Mouse (Mus musculus): ENCODE data around the gene Serhl. TPM values are rescaled to one million over a fixed set of nuclear protein-coding genes. Genes with fewer than 3 reads are reported as not detected.
"Not testable (repeated sequence)": the region's sequence is repeated elsewhere in the genome, so short reads cannot be mapped to it uniquely, and the experiment has no call there.

The Serhl gene
- polyA plus RNA-seq, 1 experiment from 2014 or later: 54.5 TPM

GRCm38 (mm10) chr15:83126582-83126981, 37.3 kb downstream of the Serhl start:
- 93% methylated on average over 9 of the region's 9 CpGs for WGBS
- Histone ChIP-seq H3K9me3 (ENCODE audit: control insufficient read depth, low read length) (no peaks in the 10 kb centered on the region), H3K27me3 (ENCODE audit: control insufficient read depth, insufficient read depth, low read length) (no peaks in the 10 kb centered on the region), H3K4me3 (ENCODE audit: low read length) (no peak overlapping the region), H3K4me2 (replicated peaks; ENCODE audit: low read depth, low read length) (no peak overlapping the region), H3K9ac (ENCODE audit: low read depth, low read length) (no peak overlapping the region), H3K27ac (ENCODE audit: low read depth, low read length) (no peak overlapping the region), H3K4me1 (ENCODE audit: control insufficient read depth, insufficient read depth, low read length) (peaks cover 2% of the 10 kb centered on the region; the same call in 1 of the 2 replicates), H3K36me3 (ENCODE audit: control insufficient read depth, insufficient read depth, low read length) (peaks cover 66% of the 10 kb centered on the region)
- ATAC-seq (ENCODE audit: low FRiP score, low TSS enrichment): no peak

GRCm38 (mm10) chr15:83127037-83127436, 37.7 kb downstream of the Serhl start:
- H3K27ac ChIP-seq (ENCODE audit: low read depth, low read length); H3K4me2 ChIP-seq (replicated peaks; ENCODE audit: low read depth, low read length); H3K9me3 ChIP-seq (ENCODE audit: control insufficient read depth, low read length); H3K4me1 ChIP-seq (ENCODE audit: control insufficient read depth, insufficient read depth, low read length); H3K9ac ChIP-seq (ENCODE audit: low read depth, low read length); H3K27me3 ChIP-seq (ENCODE audit: control insufficient read depth, insufficient read depth, low read length); H3K4me3 ChIP-seq (ENCODE audit: low read length); ATAC-seq (ENCODE audit: low FRiP score, low TSS enrichment): not testable (repeated sequence)
- WGBS: 82% methylated on average over 3 of the region's 3 CpGs
- H3K36me3 ChIP-seq (ENCODE audit: control insufficient read depth, insufficient read depth, low read length): peaks cover 71% of the 10 kb centered on the region

- Histone ChIP-seq H3K36me3 (ENCODE audit: control insufficient read depth, insufficient read depth, low read length) (peaks cover 94% of the 10 kb centered on the region), H3K9ac (ENCODE audit: low read depth, low read length) (no peak overlapping the region), H3K4me2 (replicated peaks; ENCODE audit: low read depth, low read length) (no peak overlapping the region), H3K27me3 (ENCODE audit: control insufficient read depth, insufficient read depth, low read length) (no peaks in the 10 kb centered on the region), H3K27ac (ENCODE audit: low read depth, low read length) (no peak overlapping the region), H3K4me1 (ENCODE audit: control insufficient read depth, insufficient read depth, low read length) (no peaks in the 10 kb centered on the region), H3K4me3 (ENCODE audit: low read length) (no peak overlapping the region), H3K9me3 (ENCODE audit: control insufficient read depth, low read length) (no peaks in the 10 kb centered on the region)
- 94% methylated on average over 7 of the region's 7 CpGs for WGBS
- ATAC-seq (ENCODE audit: low FRiP score, low TSS enrichment): no peak
Measured at GRCm38 (mm10) chr15:83129530-83130231, 40.4 kb downstream of the Serhl start.

GRCm38 (mm10) chr15:83134671-83135070, 45.4 kb downstream of the Serhl start:
- Histone ChIP-seq H3K27ac (ENCODE audit: low read depth, low read length) (no peak overlapping the region), H3K27me3 (ENCODE audit: control insufficient read depth, insufficient read depth, low read length) (no peaks in the 10 kb centered on the region), H3K4me2 (replicated peaks; ENCODE audit: low read depth, low read length) (no peak overlapping the region), H3K9ac (ENCODE audit: low read depth, low read length) (no peak overlapping the region), H3K4me3 (ENCODE audit: low read length) (no peak overlapping the region), H3K9me3 (ENCODE audit: control insufficient read depth, low read length) (no peaks in the 10 kb centered on the region), H3K4me1 (ENCODE audit: control insufficient read depth, insufficient read depth, low read length) (no peaks in the 10 kb centered on the region), H3K36me3 (ENCODE audit: control insufficient read depth, insufficient read depth, low read length) (peaks cover 88% of the 10 kb centered on the region)
- ATAC-seq (ENCODE audit: low FRiP score, low TSS enrichment): no peak
- WGBS: 92% methylated on average over 6 of the region's 6 CpGs

GRCm38 (mm10) chr15:83135654-83136053, 46.3 kb downstream of the Serhl start:
- 97% methylated on average over 2 of the region's 2 CpGs for WGBS
- ATAC-seq (ENCODE audit: low FRiP score, low TSS enrichment): no peak
- peaks cover 79% of the 10 kb centered on the region for H3K36me3 ChIP-seq (ENCODE audit: control insufficient read depth, insufficient read depth, low read length)

GRCm38 (mm10) chr15:83142861-83143260, 53.6 kb downstream of the Serhl start:
- no peak for ATAC-seq (ENCODE audit: low FRiP score, low TSS enrichment)
- WGBS: 70% methylated on average over 5 of the region's 5 CpGs

More at GRCm38 (mm10) chr15:83135654-83136053, 46.3 kb downstream of the Serhl start:
- H3K9ac ChIP-seq (ENCODE audit: low read depth, low read length): no peak overlapping the region
- no peaks in the 10 kb centered on the region for H3K4me1 ChIP-seq (ENCODE audit: control insufficient read depth, insufficient read depth, low read length)
- no peaks in the 10 kb centered on the region for H3K9me3 ChIP-seq (ENCODE audit: control insufficient read depth, low read length)
- no peak overlapping the region for H3K4me3 ChIP-seq (ENCODE audit: low read length)
- H3K27me3 ChIP-seq (ENCODE audit: control insufficient read depth, insufficient read depth, low read length): no peaks in the 10 kb centered on the region
- H3K27ac ChIP-seq (ENCODE audit: low read depth, low read length): no peak overlapping the region
- H3K4me2 ChIP-seq (replicated peaks; ENCODE audit: low read depth, low read length): no peak overlapping the region

GRCm38 (mm10) chr15:83145541-83145940, 56.2 kb downstream of the Serhl start:
- Histone ChIP-seq H3K9ac (ENCODE audit: low read depth, low read length) (no peak overlapping the region), H3K4me1 (ENCODE audit: control insufficient read depth, insufficient read depth, low read length) (peaks cover 5% of the 10 kb centered on the region; the same call in 1 of the 2 replicates), H3K4me3 (ENCODE audit: low read length) (no peak overlapping the region), H3K36me3 (ENCODE audit: control insufficient read depth, insufficient read depth, low read length) (peaks cover 30% of the 10 kb centered on the region), H3K9me3 (ENCODE audit: control insufficient read depth, low read length) (no peaks in the 10 kb centered on the region), H3K27ac (ENCODE audit: low read depth, low read length) (no peak overlapping the region), H3K27me3 (ENCODE audit: control insufficient read depth, insufficient read depth, low read length) (no peaks in the 10 kb centered on the region), H3K4me2 (replicated peaks; ENCODE audit: low read depth, low read length) (no peak overlapping the region)
- WGBS: 92% methylated on average over 6 of the region's 6 CpGs
- no peak for ATAC-seq (ENCODE audit: low FRiP score, low TSS enrichment)

More at GRCm38 (mm10) chr15:83142861-83143260, 53.6 kb downstream of the Serhl start:
- H3K27ac ChIP-seq (ENCODE audit: low read depth, low read length): no peak overlapping the region
- no peak overlapping the region for H3K9ac ChIP-seq (ENCODE audit: low read depth, low read length)
- H3K36me3 ChIP-seq (ENCODE audit: control insufficient read depth, insufficient read depth, low read length): peaks cover 38% of the 10 kb centered on the region
- H3K4me2 ChIP-seq (replicated peaks; ENCODE audit: low read depth, low read length): no peak overlapping the region
- no peak overlapping the region for H3K4me3 ChIP-seq (ENCODE audit: low read length)
- H3K9me3 ChIP-seq (ENCODE audit: control insufficient read depth, low read length): no peaks in the 10 kb centered on the region
- peaks cover 4% of the 10 kb centered on the region; the same call in 1 of the 2 replicates for H3K4me1 ChIP-seq (ENCODE audit: control insufficient read depth, insufficient read depth, low read length)
- no peaks in the 10 kb centered on the region for H3K27me3 ChIP-seq (ENCODE audit: control insufficient read depth, insufficient read depth, low read length)

- Histone ChIP-seq H3K27me3 (ENCODE audit: control insufficient read depth, insufficient read depth, low read length) (no peaks in the 10 kb centered on the region), H3K4me3 (ENCODE audit: low read length) (peak overlapping the region; percentile 67), H3K9ac (ENCODE audit: low read depth, low read length) (peak overlapping the region; percentile 94), H3K36me3 (ENCODE audit: control insufficient read depth, insufficient read depth, low read length) (peaks cover 28% of the 10 kb centered on the region), H3K4me1 (ENCODE audit: control insufficient read depth, insufficient read depth, low read length) (peaks cover 5% of the 10 kb centered on the region; the same call in 1 of the 2 replicates), H3K27ac (ENCODE audit: low read depth, low read length) (peak overlapping the region; percentile 97), H3K4me2 (replicated peaks; ENCODE audit: low read depth, low read length) (peak overlapping the region; percentile 72), H3K9me3 (ENCODE audit: control insufficient read depth, low read length) (no peaks in the 10 kb centered on the region)
- ATAC-seq (ENCODE audit: low FRiP score, low TSS enrichment): no peak
- 3% methylated on average over 21 of the region's 21 CpGs for WGBS
Measured at GRCm38 (mm10) chr15:83148395-83148794, 59.1 kb downstream of the Serhl start.

- peak overlapping the region; percentile 94 for H3K9ac ChIP-seq (ENCODE audit: low read depth, low read length)
- ATAC-seq (ENCODE audit: low FRiP score, low TSS enrichment): peak; percentile 84
- H3K27me3 ChIP-seq (ENCODE audit: control insufficient read depth, insufficient read depth, low read length): no peaks in the 10 kb centered on the region
- no peaks in the 10 kb centered on the region for H3K9me3 ChIP-seq (ENCODE audit: control insufficient read depth, low read length)
- H3K4me1 ChIP-seq (ENCODE audit: control insufficient read depth, insufficient read depth, low read length): peaks cover 5% of the 10 kb centered on the region; the same call in 1 of the 2 replicates
- peak overlapping the region; percentile 97 for H3K27ac ChIP-seq (ENCODE audit: low read depth, low read length)
- peak overlapping the region; percentile 72 for H3K4me2 ChIP-seq (replicated peaks; ENCODE audit: low read depth, low read length)
- under 1% methylated on average over 31 of the region's 41 CpGs for WGBS
- peaks cover 32% of the 10 kb centered on the region for H3K36me3 ChIP-seq (ENCODE audit: control insufficient read depth, insufficient read depth, low read length)
- peak overlapping the region; percentile 67 for H3K4me3 ChIP-seq (ENCODE audit: low read length)
Measured at GRCm38 (mm10) chr15:83148801-83149195, 59.5 kb downstream of the Serhl start.

All from kidney, embryonic 14.5 days (tissue).